27 mouse cellular contexts compared by ENCODE assay signal in genomic region chr2:172851773-172852172, GRCm38 (mm10).
DNase-seq lines count a peak whose midpoint lies in the region; ATAC-seq lines count a peak whose summit lies in the region.
"Had no signal": no experiment of that assay in that cellular context is flagged by ENCODE, and none has a peak within 500 bp of the region (broad histone marks: within the 10 kb centered on the region; RNA-seq: fewer than 3 reads in every experiment).

No protein-coding gene starts in this region.

- H3K27me3 ChIP-seq in heart, embryonic 10.5 days (ENCODE audit: insufficient read depth, poor library complexity, severe bottlenecking): no peaks in the 10 kb centered on the region
- no peaks in the 10 kb centered on the region for H3K27me3 ChIP-seq in heart, embryonic 11.5 days (ENCODE audit: control insufficient read depth, insufficient read depth, low read length)
- H3K27me3 ChIP-seq in kidney, embryonic 16.5 days (ENCODE audit: insufficient read depth, low read length): no peaks in the 10 kb centered on the region
- H3K27me3 ChIP-seq in embryonic facial prominence, embryonic 14.5 days (replicated peaks; ENCODE audit: control insufficient read depth, insufficient read depth, low read length): no peaks in the 10 kb centered on the region
- 0 out of 2 replicates have a peak, but pooled peaks cover 5% of the 10 kb centered on the region for H3K27me3 ChIP-seq in limb, embryonic 15.5 days
- H3K27me3 ChIP-seq: forebrain, embryonic 15.5 days; liver, embryonic 12.5 days; midbrain, embryonic 13.5 days; neural tube, embryonic 13.5 days; stomach, embryonic 15.5 days had no signal

- peaks cover 42% of the 10 kb centered on the region for H3K4me1 ChIP-seq in heart, embryonic 10.5 days
- H3K4me1 ChIP-seq in heart, embryonic 11.5 days (ENCODE audit: control insufficient read depth, insufficient read depth, low read length): peaks cover 16% of the 10 kb centered on the region
- H3K4me1 ChIP-seq in kidney, embryonic 16.5 days (ENCODE audit: insufficient read depth, low read length): peaks cover 21% of the 10 kb centered on the region
- H3K4me1 ChIP-seq in embryonic facial prominence, embryonic 14.5 days (ENCODE audit: control insufficient read depth, insufficient read depth, low read length): peaks cover 29% of the 10 kb centered on the region
- H3K4me1 ChIP-seq in limb, embryonic 15.5 days: peaks cover 50% of the 10 kb centered on the region
- H3K4me1 ChIP-seq: forebrain, embryonic 15.5 days; liver, embryonic 12.5 days; megakaryocyte, embryonic 14.5 days; midbrain, embryonic 13.5 days had no signal

- no peak for DNase-seq in heart, embryonic 10.5 days (ENCODE audit: low spot score)
- DNase-seq in kidney, adult 11 months: no peak
- no peak for DNase-seq in embryonic facial prominence, embryonic 14.5 days (ENCODE audit: low spot score)
- no peak for DNase-seq in testis, postnatal 14 days (ENCODE audit: low spot score)
- DNase-seq in testis, postnatal 10 days (ENCODE audit: low spot score): no peak
- DNase-seq: adrenal gland, postnatal 25 days; cerebellum, adult 18-20 months; cerebellum, postnatal 14 days; gastrocnemius, postnatal 10 days; heart, postnatal 4 days; kidney, adult 8-10 months; layer of hippocampus, postnatal 36 days; left cerebral cortex, postnatal 4 days; liver, postnatal 0 days; lung, postnatal 36 days; thymus, adult 18-20 months; thymus, postnatal 25 days had no signal

- peak overlapping the region; percentile 56 for H3K27ac ChIP-seq in heart, embryonic 10.5 days
- H3K27ac ChIP-seq in heart, embryonic 11.5 days (ENCODE audit: low read depth, low read length): no peak overlapping the region
- H3K27ac ChIP-seq in kidney, embryonic 16.5 days (ENCODE audit: low read length): no peak overlapping the region
- H3K27ac ChIP-seq in embryonic facial prominence, embryonic 14.5 days (replicated peaks; ENCODE audit: low read depth, low read length): no peak overlapping the region
- H3K27ac ChIP-seq in limb, embryonic 15.5 days: peak overlapping the region; percentile 33; the same call in 1 of the 2 replicates
- H3K27ac ChIP-seq: forebrain, embryonic 15.5 days; hindbrain, embryonic 14.5 days; liver, embryonic 12.5 days; midbrain, embryonic 13.5 days; neural tube, embryonic 13.5 days; stomach, embryonic 15.5 days had no signal

- no peak overlapping the region for H3K4me3 ChIP-seq in heart, embryonic 10.5 days
- no peak overlapping the region for H3K4me3 ChIP-seq in heart, embryonic 11.5 days (ENCODE audit: low read depth, low read length)
- no peak overlapping the region for H3K4me3 ChIP-seq in kidney, embryonic 16.5 days (ENCODE audit: low read length)
- no peak overlapping the region for H3K4me3 ChIP-seq in embryonic facial prominence, embryonic 14.5 days (ENCODE audit: low read depth, low read length)
- H3K4me3 ChIP-seq in limb, embryonic 15.5 days: no peak overlapping the region
- H3K4me3 ChIP-seq: forebrain, embryonic 15.5 days; liver, embryonic 12.5 days; megakaryocyte, embryonic 14.5 days; midbrain, embryonic 13.5 days; neural tube, embryonic 13.5 days; stomach, embryonic 15.5 days had no signal

- ATAC-seq in heart, embryonic 11.5 days (replicated peaks; ENCODE audit: insufficient number of reproducible peaks, low FRiP score, low TSS enrichment): no peak
- ATAC-seq in kidney, embryonic 16.5 days (ENCODE audit: low FRiP score, low TSS enrichment): peak; percentile 21; the same call in 1 of the 2 replicates
- ATAC-seq in embryonic facial prominence, embryonic 14.5 days (ENCODE audit: low read depth): no peak
- ATAC-seq in limb, embryonic 15.5 days (ENCODE audit: insufficient number of reproducible peaks, low FRiP score, low TSS enrichment, low read depth): peak; percentile 37; the same call in 1 of the 2 replicates
- ATAC-seq: forebrain, embryonic 15.5 days; liver, embryonic 12.5 days; liver, postnatal 0 days; midbrain, embryonic 13.5 days had no signal

- WGBS in heart, embryonic 10.5 days: 79% methylated on average over 11 of the region's 11 CpGs
- 77% methylated on average over 11 of the region's 11 CpGs for WGBS in heart, embryonic 11.5 days (ENCODE audit: insufficient replicate concordance)
- 21% methylated on average over 11 of the region's 11 CpGs for WGBS in kidney, embryonic 16.5 days
- WGBS in embryonic facial prominence, embryonic 14.5 days: 37% methylated on average over 11 of the region's 11 CpGs
- WGBS in limb, embryonic 15.5 days: 25% methylated on average over 11 of the region's 11 CpGs

- no peak overlapping the region for H3K4me2 ChIP-seq in heart, embryonic 11.5 days
- H3K4me2 ChIP-seq in kidney, embryonic 16.5 days (replicated peaks; ENCODE audit: low read depth, low read length): no peak overlapping the region
- H3K4me2 ChIP-seq in embryonic facial prominence, embryonic 14.5 days (ENCODE audit: low read depth, low read length): no peak overlapping the region
- H3K4me2 ChIP-seq in limb, embryonic 15.5 days: no peak overlapping the region
- H3K4me2 ChIP-seq: forebrain, embryonic 15.5 days; hindbrain, embryonic 14.5 days; liver, embryonic 12.5 days; midbrain, embryonic 13.5 days; neural tube, embryonic 13.5 days; stomach, embryonic 15.5 days had no signal

- H3K9me3 ChIP-seq in heart, embryonic 10.5 days: no peaks in the 10 kb centered on the region
- H3K9me3 ChIP-seq in heart, embryonic 11.5 days (replicated peaks; ENCODE audit: control insufficient read depth, low read length): no peaks in the 10 kb centered on the region
- H3K9me3 ChIP-seq in kidney, embryonic 16.5 days (ENCODE audit: low read length): no peaks in the 10 kb centered on the region
- H3K9me3 ChIP-seq in embryonic facial prominence, embryonic 14.5 days (ENCODE audit: control insufficient read depth, low read length): no peaks in the 10 kb centered on the region
- no peaks in the 10 kb centered on the region for H3K9me3 ChIP-seq in limb, embryonic 15.5 days
- H3K9me3 ChIP-seq: forebrain, embryonic 15.5 days; liver, embryonic 12.5 days; midbrain, embryonic 13.5 days; neural tube, embryonic 13.5 days; stomach, embryonic 15.5 days had no signal

- H3K36me3 ChIP-seq in heart, embryonic 10.5 days: no peaks in the 10 kb centered on the region
- H3K36me3 ChIP-seq in heart, embryonic 11.5 days (ENCODE audit: control insufficient read depth, insufficient read depth, low read length): no peaks in the 10 kb centered on the region
- no peaks in the 10 kb centered on the region for H3K36me3 ChIP-seq in kidney, embryonic 16.5 days (ENCODE audit: insufficient read depth, low read length)
- no peaks in the 10 kb centered on the region for H3K36me3 ChIP-seq in embryonic facial prominence, embryonic 14.5 days (ENCODE audit: control insufficient read depth, insufficient read depth, low read length)
- no peaks in the 10 kb centered on the region for H3K36me3 ChIP-seq in limb, embryonic 15.5 days
- H3K36me3 ChIP-seq: forebrain, embryonic 15.5 days; liver, embryonic 12.5 days; midbrain, embryonic 13.5 days; neural tube, embryonic 13.5 days; stomach, embryonic 15.5 days had no signal

- no peak overlapping the region for H3K9ac ChIP-seq in heart, embryonic 11.5 days (ENCODE audit: low read depth, low read length)
- no peak overlapping the region for H3K9ac ChIP-seq in kidney, embryonic 16.5 days (replicated peaks; ENCODE audit: low read length)
- peak overlapping the region; percentile 30; the same call in 1 of the 2 replicates for H3K9ac ChIP-seq in embryonic facial prominence, embryonic 14.5 days (ENCODE audit: low read depth, low read length)
- H3K9ac ChIP-seq in limb, embryonic 15.5 days: no peak overlapping the region
- H3K9ac ChIP-seq: forebrain, embryonic 15.5 days; hindbrain, embryonic 14.5 days; liver, embryonic 12.5 days; liver, postnatal 0 days; midbrain, embryonic 13.5 days; neural tube, embryonic 13.5 days; stomach, embryonic 15.5 days had no signal

Comparison
In these comparisons a context has a peak if more than half of its experiments do, and no peak if none do; other contexts are left out.
1. H3K27ac ChIP-seq: peak in heart, embryonic 10.5 days (single experiment) and limb, embryonic 15.5 days (single experiment); none in heart, embryonic 11.5 days (single experiment), kidney, embryonic 16.5 days (single experiment) and embryonic facial prominence, embryonic 14.5 days (single experiment).
2. ATAC-seq: peak in kidney, embryonic 16.5 days (single experiment) and limb, embryonic 15.5 days (single experiment); none in heart, embryonic 11.5 days (single experiment) and embryonic facial prominence, embryonic 14.5 days (single experiment).